Mouse (Mus musculus): ENCODE measurements around the gene Znhit6. TPM values are rescaled to one million over a fixed set of nuclear protein-coding genes. Genes with fewer than 3 reads are reported as not detected.

Znhit6 gene
- total RNA-seq, 2 experiments from 2014 or later = 16.1 to 17.7 TPM

DNA sequence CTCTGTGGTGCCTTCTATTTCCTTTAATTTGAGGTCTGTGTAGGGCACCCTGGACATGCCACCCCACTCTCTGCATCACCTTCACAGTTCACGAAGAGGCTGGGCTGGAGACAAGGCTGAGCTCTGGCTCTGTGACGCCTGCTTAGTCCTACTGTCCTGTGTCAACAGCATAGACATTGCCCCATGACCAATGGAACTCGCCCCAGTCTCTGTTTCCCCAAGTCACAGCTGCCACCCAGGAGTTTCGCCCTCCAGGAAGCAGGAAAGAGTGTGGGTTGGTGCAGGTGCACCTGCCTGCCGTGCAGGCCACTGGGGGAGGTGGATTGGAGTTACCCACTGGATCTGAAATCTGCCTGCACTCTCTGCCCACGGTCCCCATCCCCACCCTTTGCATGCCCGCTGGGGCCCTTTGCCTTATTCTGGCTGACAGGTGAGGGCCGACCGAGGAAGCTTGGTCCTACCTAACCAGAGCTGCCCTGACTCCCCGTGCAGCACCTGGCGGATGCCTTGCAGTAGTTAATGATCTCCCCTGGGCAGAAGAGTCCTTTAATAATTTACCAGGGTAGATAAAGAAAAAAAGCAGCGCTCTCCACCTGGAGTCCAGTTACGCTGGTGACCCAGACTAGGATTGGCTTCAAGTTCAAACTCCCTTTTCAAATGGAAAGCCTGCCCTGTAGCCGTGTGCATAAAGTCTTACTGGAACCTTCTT is 58.2 kb downstream of the Znhit6 start:
- DNase-seq (ENCODE audit: extremely low spot score in 1 of 2, low spot score in 2 of 2) = no peak
- intact Hi-C loops (cut with DNase I) = no loop called here
- Histone ChIP-seq H3K4me3 (no peak overlapping the region), H3K27ac (no peak overlapping the region)
- no peak for TF ChIP-seq CTCF (IDR thresholded peaks at IDR 0.05)

DNA sequence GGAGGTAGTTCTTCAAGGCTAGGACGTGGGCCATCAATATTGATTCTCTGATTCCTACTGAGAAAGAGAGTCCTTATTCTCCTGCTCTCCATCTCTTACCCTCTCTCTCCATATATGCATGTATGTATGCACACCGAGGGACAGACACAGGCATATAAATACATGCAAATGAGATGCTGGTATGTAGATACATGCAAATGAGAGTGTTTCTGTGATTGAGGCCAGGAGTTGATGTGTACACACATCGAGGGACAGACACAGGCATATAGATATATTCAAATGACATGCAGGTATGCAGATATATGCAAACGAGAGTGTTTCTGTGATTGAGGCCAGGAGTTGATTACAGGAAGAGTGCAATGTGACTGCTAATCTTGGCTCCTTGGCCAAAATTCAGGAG is 64.2 kb downstream of the Znhit6 start:
- no peak overlapping the region for H3K27ac ChIP-seq
- H3K4me3 ChIP-seq = no peak overlapping the region
- intact Hi-C loops (cut with DNase I) = no loop called here
- no peak for TF ChIP-seq CTCF (IDR thresholded peaks at IDR 0.05)
- DNase-seq (ENCODE audit: extremely low spot score in 1 of 2, low spot score in 2 of 2) = no peak

DNA sequence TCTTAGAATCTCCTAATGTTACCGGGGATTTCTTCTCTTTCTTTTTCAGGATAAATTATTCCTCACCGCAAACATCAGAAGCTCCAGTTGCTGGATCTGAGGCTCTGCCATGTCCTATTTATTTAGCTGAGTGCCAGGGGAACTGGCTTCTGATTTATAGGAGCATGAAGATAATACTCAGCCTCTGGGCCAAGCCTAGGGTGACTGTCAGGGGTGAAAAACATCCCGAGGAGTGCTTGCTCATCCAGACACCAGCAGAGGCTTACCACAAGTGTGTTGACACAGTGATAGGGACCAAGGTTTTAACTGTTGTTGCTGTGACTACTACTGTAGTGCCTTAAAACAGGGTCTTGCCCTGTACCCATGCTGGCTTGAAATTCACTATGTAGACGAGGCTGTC is 64.6 kb downstream of the Znhit6 start:
- no peak for DNase-seq (ENCODE audit: extremely low spot score in 1 of 2, low spot score in 2 of 2)
- Histone ChIP-seq H3K27ac (no peak overlapping the region), H3K4me3 (no peak overlapping the region)
- no peak for TF ChIP-seq CTCF (IDR thresholded peaks at IDR 0.05)
- intact Hi-C loops (cut with DNase I) = no loop called here

DNA sequence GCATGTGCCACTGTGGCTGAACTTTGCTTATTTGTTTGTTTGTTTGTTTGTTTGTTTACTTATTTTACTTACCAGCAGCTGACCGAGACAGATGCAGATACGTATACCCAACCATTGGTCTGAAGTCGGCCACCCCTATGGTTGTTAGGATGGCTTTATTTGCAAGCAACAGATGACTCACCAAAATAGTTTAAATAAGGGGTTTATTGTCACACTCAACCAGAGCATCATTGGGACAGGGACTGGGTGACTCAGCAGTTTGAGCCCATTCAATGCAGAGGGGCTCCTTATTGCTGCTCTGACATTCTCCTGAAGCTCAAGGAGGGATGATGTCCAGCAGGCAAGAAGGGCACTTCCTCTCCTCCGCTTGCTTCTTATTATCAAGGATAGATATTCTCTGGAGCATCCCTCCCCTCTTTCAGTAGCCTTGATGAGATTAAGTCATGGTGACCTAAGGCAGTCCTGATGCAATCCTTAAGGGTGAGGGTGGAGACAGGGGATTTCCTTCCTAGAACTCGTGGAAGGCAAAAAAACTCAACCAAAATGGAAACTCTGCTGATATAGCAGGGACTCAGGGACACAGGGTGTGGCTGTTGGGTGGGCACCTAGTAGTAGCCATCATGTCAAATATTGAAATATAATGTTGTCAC is 65.2 kb downstream of the Znhit6 start:
- no peak overlapping the region for H3K4me3 ChIP-seq
- no peak for TF ChIP-seq CTCF (IDR thresholded peaks at IDR 0.05)
- H3K27ac ChIP-seq = no peak overlapping the region
- DNase-seq (ENCODE audit: extremely low spot score in 1 of 2, low spot score in 2 of 2) = no peak
- intact Hi-C loops (cut with DNase I) = no loop called here

DNA sequence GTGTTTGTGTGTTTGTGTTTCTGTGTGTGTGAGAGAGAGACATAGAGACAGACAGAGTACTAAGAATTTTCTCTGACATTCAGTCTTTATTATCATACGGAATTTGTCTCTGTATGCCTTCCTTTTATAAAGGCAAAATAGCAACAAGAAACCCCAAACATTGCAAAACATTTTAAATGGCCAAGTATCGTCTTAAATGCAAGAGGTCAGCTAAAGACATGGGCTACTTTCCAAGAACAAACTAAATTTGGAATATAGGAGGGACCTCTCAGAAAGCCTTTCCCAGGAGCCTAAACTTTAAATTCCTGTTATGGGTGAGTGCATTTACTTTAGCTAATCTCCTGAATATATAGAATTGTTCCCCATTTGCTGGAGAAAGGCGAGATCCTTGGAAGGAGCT is 65.9 kb downstream of the Znhit6 start:
- no peak overlapping the region for H3K4me3 ChIP-seq
- TF ChIP-seq CTCF (IDR thresholded peaks at IDR 0.05) = no peak
- DNase-seq (ENCODE audit: extremely low spot score in 1 of 2, low spot score in 2 of 2) = no peak
- intact Hi-C loops (cut with DNase I) = no loop called here
- no peak overlapping the region for H3K27ac ChIP-seq

DNA sequence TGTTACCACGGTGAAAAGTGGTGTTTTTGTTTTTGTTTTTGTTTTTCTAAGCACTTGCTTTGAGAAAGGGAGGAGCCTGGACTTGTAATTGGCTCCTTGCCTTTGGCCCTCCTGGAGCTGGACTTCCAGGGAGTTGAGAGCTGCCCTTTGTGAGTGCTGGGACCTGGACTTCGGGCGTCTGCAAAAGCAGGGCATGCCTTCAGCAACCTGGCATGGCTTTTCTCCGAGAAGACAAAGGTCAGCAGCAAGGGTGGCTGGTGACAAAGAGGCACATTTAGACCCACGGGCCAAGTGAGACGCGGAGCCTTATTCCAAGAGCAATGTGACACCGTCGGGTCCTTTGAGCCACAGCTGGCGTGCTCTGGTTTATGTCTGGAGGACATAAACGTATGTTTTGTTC is 66.9 kb downstream of the Znhit6 start:
- TF ChIP-seq CTCF (IDR thresholded peaks at IDR 0.05) = no peak
- DNase-seq (ENCODE audit: extremely low spot score in 1 of 2, low spot score in 2 of 2) = no peak
- no peak overlapping the region for H3K27ac ChIP-seq
- H3K4me3 ChIP-seq = no peak overlapping the region
- intact Hi-C loops (cut with DNase I) = no loop called here

DNA sequence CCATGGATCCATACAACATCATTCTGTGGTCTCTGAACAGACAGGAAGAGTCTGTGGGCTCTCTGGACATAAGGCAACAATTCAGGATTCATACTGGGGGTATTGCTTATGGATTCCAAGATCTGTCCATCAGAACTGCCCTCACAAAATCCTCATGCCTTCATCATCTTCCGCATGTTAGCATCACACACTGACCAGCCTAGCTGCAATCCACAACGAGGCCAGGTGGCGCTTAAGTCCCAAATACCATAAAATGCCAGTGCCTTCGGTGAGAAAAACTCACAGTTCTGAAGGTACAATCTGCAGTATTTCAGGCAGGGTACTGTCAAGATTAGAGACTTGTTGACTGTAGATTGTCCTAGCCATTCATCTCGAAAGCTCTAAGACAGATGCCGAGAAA is 69.5 kb downstream of the Znhit6 start:
- no peak for DNase-seq (ENCODE audit: extremely low spot score in 1 of 2, low spot score in 2 of 2)
- intact Hi-C loops (cut with DNase I) = loop anchor here (5.0 kb wide), 2 partner anchors 62 to 262 kb away; no protein-coding TSS in a partner anchor
- TF ChIP-seq CTCF (IDR thresholded peaks at IDR 0.05) = no peak
- no peak overlapping the region for H3K4me3 ChIP-seq
- no peak overlapping the region for H3K27ac ChIP-seq

DNA sequence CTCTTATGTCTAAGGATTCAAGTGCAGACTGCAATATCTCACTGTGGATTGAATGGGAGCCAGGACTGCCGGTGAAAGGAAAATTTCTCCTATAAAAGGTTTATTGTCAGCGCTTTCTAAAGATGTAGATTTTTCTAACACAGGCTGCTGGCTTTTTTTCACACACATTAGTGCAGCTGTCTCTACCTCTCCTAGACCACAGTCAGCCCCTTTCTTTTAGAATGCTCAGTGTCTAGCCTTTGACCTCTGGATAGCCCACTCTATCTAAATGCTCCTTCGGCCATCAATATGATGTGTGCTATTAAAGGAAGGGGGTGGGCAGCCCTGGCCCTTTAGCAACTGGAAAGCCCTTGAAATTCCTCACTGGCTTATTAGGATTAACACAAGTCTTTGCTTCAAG is 70.0 kb downstream of the Znhit6 start:
- no peak for TF ChIP-seq CTCF (IDR thresholded peaks at IDR 0.05)
- intact Hi-C loops (cut with DNase I) = loop anchor here (5.0 kb wide), 2 partner anchors 61 to 261 kb away; no protein-coding TSS in a partner anchor
- H3K27ac ChIP-seq = no peak overlapping the region
- DNase-seq (ENCODE audit: extremely low spot score in 1 of 2, low spot score in 2 of 2) = no peak
- no peak overlapping the region for H3K4me3 ChIP-seq

DNA sequence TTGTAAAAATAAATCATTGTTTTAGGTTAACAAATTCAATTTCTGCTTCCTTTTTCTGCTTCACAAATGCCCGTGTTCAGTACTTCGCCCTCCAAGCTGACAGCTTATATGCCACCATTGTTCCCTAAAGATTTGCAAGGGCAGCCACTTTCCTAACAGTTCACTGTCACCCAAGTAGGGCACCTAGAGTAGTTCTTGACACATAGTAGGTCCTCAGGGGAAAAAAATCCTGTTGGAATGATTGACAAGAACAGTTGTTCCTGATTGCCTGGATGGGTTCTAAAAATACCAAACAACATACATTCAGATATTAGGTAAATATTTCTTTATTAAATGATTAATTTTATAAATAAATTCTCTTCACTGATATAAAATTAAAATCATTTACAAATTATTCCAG is 70.7 kb downstream of the Znhit6 start:
- TF ChIP-seq CTCF (IDR thresholded peaks at IDR 0.05) = no peak
- Histone ChIP-seq H3K4me3 (no peak overlapping the region), H3K27ac (no peak overlapping the region)
- DNase-seq (ENCODE audit: extremely low spot score in 1 of 2, low spot score in 2 of 2) = no peak
- intact Hi-C loops (cut with DNase I) = loop anchor here (5.0 kb wide), 2 partner anchors 61 to 261 kb away; no protein-coding TSS in a partner anchor

DNA sequence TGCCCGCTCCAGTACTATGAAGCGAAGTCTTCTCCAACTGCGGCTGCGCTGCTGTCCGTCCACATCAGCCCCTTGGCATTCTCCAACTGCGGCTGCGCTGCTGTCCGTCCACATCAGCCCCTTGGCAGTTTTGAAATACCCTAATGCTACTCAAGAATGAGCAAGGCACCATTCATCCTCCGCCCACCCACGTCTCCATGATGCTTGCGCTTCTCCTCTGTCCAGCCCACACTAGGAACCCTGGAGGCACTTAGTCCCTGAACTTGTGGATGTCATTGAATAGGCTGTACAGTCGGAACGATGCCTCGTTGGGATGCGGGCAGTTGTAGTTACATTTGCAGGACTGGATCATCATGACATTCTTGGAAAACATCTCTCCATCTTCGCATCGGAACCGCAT is 71.4 kb downstream of the Znhit6 start:
- no peak for DNase-seq (ENCODE audit: extremely low spot score in 1 of 2, low spot score in 2 of 2)
- no peak overlapping the region for H3K27ac ChIP-seq
- intact Hi-C loops (cut with DNase I) = loop anchor here (5.0 kb wide), 2 partner anchors 60 to 260 kb away; no protein-coding TSS in a partner anchor
- TF ChIP-seq CTCF (IDR thresholded peaks at IDR 0.05) = no peak
- no peak overlapping the region for H3K4me3 ChIP-seq

DNA sequence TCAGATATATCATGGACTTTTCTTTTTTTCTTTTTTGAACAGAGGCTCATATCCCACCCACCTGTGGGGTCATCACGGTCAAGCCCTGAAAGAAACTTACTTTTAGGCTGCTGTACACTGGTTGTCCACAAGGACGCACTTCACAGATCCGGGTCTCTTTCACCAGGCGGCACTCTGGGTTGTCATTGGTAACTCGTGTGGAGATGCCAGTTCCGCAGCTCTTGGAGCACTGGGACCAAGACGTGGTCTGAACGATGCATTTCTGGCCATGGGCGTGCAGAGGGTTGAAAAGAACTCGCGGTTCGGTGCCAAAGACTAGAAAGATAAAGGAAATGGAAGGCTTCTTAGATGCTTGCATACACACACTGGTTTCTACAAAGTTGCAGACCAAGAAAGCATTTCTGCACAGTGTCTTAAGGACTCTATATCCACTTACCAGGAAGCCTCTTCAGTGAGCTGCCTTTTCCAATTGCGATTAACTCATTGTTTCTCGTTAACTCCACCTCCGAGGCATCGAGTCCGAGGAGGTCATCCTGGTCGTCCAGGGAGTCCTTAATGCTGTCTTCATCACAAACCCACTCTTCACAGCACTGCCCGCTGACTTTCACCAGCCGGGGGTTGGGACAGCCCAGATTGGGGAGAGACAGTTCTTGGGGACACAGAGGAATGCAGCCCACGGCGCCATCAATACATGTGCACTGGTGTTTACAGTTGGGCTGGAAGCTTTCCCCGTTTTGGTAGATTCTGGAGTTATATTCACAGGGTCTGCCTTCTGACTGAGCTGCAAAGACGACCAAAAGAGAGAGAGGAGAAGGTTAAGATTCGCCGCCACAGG is 72.3 kb downstream of the Znhit6 start:
- H3K4me3 ChIP-seq = peak overlapping the region; percentile 62
- TF ChIP-seq CTCF (IDR thresholded peaks at IDR 0.05) = peak; percentile 47
- intact Hi-C loops (cut with DNase I) = loop anchor here (2.0 to 5.0 kb wide), 3 partner anchors 59 to 259 kb away; partner anchors contain the start of gene Znhit6
- H3K27ac ChIP-seq = no peak overlapping the region
- DNase-seq (ENCODE audit: extremely low spot score in 1 of 2, low spot score in 2 of 2) = no peak
